Mouse (Mus musculus): Measurements from ENCODE around the gene Cers6.

- TF ChIP-seq CTCF (IDR thresholded peaks at IDR 0.05; ENCODE audit: low read depth, low read length) (no peak), POLR2A (IDR thresholded peaks at IDR 0.05; ENCODE audit: extremely low read depth, insufficient read depth, low read length) (no peak)
These were observed 34.0 kb downstream of the Cers6 start for GRCm38 (mm10) chr2:68895044-68895764.

Measured in liver, adult 2 months (tissue).